ENCODE assay signal across 8 mouse cellular contexts in the genomic region with DNA sequence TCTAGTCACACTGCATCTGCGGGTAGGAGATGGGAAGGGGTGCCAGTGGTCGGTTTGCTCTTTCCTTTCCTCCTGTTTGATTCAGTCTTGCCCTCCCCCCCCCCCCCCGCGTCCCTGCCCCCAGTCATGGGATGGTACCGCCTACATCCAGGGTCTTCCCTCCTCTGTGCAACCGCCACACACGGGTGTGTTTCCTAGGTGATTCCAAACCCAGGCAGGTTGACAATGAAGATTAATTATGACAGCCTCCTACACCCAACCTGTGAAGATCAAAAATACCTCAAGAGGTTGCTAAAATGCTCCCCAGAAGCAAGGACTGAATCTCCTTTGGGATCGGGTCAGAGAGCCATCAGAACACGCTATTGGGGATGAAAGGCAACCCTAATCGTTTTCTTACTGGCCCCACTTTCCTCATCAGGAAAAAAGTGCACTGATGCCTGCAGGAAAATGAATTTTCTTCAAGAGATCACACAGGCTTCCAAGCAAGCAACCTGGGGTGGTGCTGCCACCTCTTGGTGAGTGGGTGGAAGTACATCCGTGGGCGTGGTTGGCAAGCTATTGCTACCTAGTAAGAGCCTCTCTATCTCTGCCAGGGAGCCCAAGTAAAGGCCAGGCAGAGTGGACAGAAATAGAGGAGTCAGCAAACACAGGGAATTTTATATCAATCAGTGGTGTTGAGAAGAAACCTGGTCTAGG. TPM values are rescaled to one million over a fixed set of nuclear protein-coding genes. Genes with fewer than 3 reads are reported as not detected.
DNase-seq lines count a peak whose midpoint lies in the region; TF ChIP-seq lines count a peak whose summit lies in the region.

No protein-coding gene starts in this region.

- DNase-seq in ZHBTc4 (ENCODE audit: low read depth, low spot score): peak; percentile 96
- DNase-seq in cerebellum, postnatal 4 days (ENCODE audit: low spot score in 2 of 2): peak; percentile 77 to 88
- peak; percentile 81 for DNase-seq in gastrocnemius, adult 2 months
- DNase-seq in hindlimb bud, embryonic 11.5 days (ENCODE audit: extremely low spot score, low read depth, low spot score): peak; percentile 84
- peak; percentile 80 to 88 for DNase-seq in left cerebral cortex, adult 8-10 months (ENCODE audit: low spot score in 2 of 2)
- peak; percentile 90 to 92 for DNase-seq in right cerebral cortex, postnatal 10 days (ENCODE audit: low spot score in 2 of 2)
- peak; percentile 78 to 83 for DNase-seq in urinary bladder, postnatal 4 days (ENCODE audit: low spot score in 2 of 2)

- H3K27me3 ChIP-seq in megakaryocyte, embryonic 14.5 days (replicated peaks): peaks cover 18% of the 10 kb centered on the region

- H3K36me3 ChIP-seq in megakaryocyte, embryonic 14.5 days (replicated peaks; ENCODE audit: low read length): no peaks in the 10 kb centered on the region

- peaks cover 42% of the 10 kb centered on the region for H3K4me1 ChIP-seq in megakaryocyte, embryonic 14.5 days

- peak overlapping the region; percentile 48 for H3K4me3 ChIP-seq in gastrocnemius, adult 2 months
- H3K4me3 ChIP-seq in megakaryocyte, embryonic 14.5 days (replicated peaks): peak overlapping the region; percentile 93

- intact Hi-C loops in gastrocnemius, adult 2 months (cut with DNase I): loop anchor here (10.0 kb wide), 1 partner anchor 121 kb away; no protein-coding TSS in a partner anchor

- peak overlapping the region; percentile 32; the same call in 1 of the 2 replicates for H3K27ac ChIP-seq in gastrocnemius, adult 2 months

- H3K9me3 ChIP-seq in megakaryocyte, embryonic 14.5 days: peaks cover 8% of the 10 kb centered on the region

- TF ChIP-seq CTCF in gastrocnemius, adult 2 months (IDR thresholded peaks at IDR 0.05): peak; percentile 97

RNA-seq across cellular contexts. Expression of a gene that starts 14.6 kb away (rescaled TPM):
- total RNA-seq in gastrocnemius, adult 2 months (2021): 1,000 to 10,000 TPM; 1,359 to 1,549 TPM
- total RNA-seq in left cerebral cortex, adult 8-10 months (2022): 100 to 1,000 TPM; 535 to 581 (median 570) TPM
- 11.2 and 27.3 TPM in 2 replicates for polyA plus RNA-seq in megakaryocyte, embryonic 14.5 days (2012; ENCODE audit: insufficient read depth, low replicate concordance)

RNA-seq across cellular contexts. Expression of a gene that starts 50.1 kb away (rescaled TPM):
- total RNA-seq in gastrocnemius, adult 2 months (2021): 10 to 100 TPM; 41.5 to 48.5 TPM
- total RNA-seq in left cerebral cortex, adult 8-10 months (2022): 10 to 100 TPM; 55.4 to 66.6 (median 57.7) TPM
- 87.8 and 171 TPM in 2 replicates for polyA plus RNA-seq in megakaryocyte, embryonic 14.5 days (2012; ENCODE audit: insufficient read depth, low replicate concordance)

Comparison
In these comparisons a context has a peak if more than half of its experiments do, and no peak if none do; other contexts are left out.
1. Peak in every context shown above with its lines: DNase-seq, H3K4me3 ChIP-seq and H3K27ac ChIP-seq.